Mouse (Mus musculus) 3134 (cell line): Measurements from ENCODE around the gene Cdc34.

ENCODE experiments used
- DNase-seq: peaks from one replicate; pipeline ENCODE4 v3.0.0-alpha.2; 2011; ENCODE audit warnings: low spot score; ENCODE audit not compliant: insufficient read length; ENCODE audit errors: extremely low read depth

Gene Cdc34

DNA sequence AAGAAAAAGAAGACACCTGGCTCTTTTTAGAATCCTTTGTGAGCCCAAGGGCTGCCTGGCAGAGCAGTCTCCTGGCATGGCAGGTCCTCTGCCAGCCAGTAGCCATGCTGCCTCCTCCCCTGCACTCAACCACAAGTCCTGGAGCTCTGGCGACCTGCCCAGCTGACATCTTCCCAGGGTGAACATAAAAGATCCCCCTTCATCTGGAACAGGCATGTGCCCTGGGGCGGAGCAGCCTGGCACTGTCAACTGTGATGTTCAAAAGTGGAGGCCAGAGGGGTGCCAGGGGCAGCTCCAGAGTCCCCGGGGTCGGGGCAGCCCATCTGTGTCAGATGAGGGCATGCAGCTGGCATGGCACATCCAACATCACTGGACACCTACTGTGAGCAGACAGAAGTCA, 33.0 kb downstream of the Cdc34 start:
- DNase-seq: no peak

GRCm38 (mm10) chr10:79716254-79716987, 34.4 kb downstream of the Cdc34 start, which contains the start of gene Hcn2:
Gene Hcn2 (plus strand): TSS chr10:79716634.
- DNase-seq: no peak

GRCm38 (mm10) chr10:79716988-79717355, 35.0 kb downstream of the Cdc34 start:
- DNase-seq: no peak

- DNase-seq: no peak
Measured at GRCm38 (mm10) chr10:79717640-79718357, 35.8 kb downstream of the Cdc34 start.

DNA sequence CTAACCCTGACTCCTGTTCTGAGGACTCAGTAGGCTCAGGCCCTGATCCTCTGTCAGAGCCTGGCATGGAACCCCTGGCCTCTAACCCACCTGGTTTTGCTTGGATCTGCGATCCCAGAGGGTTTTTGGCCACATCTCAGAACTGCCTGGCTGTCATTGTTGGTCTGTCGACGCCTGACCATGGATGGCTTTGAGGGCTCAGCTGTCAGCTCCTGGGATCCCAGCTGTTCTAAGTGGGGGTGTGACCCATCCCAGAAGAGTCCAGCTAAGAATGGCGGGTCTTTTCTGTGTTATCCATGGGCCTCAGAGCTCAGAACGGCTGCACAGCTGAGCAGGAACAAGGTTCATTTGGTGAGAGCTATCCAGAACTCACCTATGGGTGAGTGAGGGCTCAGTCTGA, 39.1 kb downstream of the Cdc34 start:
- DNase-seq: no peak

DNA sequence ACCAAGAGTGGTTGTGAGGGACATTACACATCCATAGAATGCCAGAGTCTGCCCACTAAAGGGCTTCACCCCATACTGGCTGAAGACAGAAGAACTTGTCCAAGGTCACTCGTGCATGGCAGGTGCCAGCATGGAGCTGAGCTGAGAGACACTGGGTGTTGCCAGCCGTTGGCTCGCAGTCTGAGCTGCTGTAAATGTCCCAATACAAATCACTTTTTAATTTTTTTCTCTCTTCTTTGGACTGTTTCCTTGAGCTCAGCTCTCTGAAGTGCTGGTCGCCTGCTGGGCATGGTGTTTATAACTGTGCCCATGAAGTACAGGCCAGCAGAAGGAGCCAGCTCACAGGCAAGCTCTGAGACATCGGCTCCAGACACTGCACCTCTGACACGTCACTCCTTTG, 41.1 kb downstream of the Cdc34 start:
- no peak for DNase-seq

DNA sequence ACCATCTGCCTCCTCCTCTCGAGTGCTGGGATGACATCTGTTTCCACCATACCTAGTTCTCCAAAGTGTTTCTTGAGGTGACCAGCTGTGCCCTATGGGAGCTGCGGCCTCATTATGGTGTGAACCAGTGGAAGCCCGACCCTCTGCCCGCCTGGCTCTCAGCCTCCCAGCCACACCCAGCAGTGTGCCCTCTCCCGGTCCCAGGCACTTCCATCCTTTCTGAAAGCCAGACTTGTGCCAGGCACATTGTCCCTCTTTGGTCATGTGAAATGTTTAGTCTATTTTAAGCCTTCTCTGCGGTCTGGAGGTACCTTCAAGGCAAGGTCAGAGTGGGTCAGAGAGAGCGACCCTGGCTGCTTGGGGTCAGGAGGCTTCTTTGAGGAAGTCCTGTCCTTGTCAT, 41.7 kb downstream of the Cdc34 start:
- DNase-seq: no peak

DNA sequence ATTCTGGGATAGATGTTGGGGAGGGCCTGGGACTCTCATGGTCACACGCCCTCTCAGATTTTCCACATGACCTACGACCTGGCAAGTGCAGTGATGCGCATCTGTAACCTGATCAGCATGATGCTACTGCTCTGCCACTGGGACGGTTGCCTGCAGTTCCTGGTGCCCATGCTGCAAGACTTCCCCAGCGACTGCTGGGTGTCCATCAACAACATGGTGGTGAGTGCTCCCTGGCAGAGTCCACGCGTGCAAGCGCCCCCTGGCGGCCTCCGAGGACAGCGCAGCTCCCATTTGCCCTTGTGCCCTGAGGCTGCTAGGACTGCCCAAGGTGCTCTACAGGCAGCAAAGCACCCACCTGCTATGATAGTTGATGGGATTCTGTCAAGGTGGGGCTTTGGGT, 44.1 kb downstream of the Cdc34 start:
- DNase-seq: peak; percentile 68

DNA sequence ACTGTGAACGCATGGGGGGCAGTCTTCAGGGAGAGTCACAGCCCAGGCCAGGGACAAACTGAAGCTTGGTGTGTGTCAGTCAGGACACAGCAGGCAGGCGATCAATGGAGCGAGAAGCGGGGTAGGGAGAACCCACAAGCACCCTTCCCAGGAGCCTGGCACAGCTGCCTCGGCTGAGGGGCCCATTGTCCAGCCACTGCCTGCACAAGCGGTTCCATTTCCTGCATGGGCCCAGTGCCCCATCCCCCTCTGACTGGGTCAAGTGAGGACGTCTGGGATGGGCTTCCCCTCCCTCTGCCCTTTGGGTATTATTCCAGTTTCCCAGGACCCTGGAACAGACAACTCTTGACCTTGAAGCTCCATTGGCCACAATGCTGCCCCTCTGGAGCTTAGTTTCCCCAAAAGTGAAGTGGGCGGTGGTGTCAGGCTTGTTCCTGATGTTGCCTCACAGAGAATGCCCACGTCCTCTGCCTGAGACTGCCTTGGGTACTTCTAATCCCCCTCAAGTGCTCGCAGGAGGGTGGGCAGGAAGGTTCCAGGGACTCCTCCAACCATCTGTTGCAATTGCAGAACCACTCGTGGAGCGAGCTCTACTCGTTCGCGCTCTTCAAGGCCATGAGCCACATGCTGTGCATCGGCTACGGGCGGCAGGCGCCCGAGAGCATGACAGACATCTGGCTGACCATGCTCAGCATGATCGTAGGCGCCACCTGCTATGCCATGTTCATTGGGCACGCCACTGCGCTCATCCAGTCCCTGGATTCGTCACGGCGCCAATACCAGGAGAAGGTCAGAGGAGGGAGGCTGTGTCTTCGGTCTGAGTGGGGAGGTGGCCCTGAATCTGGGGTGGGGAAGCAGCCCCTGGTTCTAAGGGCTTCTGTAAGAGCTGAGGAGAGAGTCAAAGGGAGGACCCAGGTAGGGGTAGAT, 46.6 kb downstream of the Cdc34 start:
- no peak for DNase-seq

DNA sequence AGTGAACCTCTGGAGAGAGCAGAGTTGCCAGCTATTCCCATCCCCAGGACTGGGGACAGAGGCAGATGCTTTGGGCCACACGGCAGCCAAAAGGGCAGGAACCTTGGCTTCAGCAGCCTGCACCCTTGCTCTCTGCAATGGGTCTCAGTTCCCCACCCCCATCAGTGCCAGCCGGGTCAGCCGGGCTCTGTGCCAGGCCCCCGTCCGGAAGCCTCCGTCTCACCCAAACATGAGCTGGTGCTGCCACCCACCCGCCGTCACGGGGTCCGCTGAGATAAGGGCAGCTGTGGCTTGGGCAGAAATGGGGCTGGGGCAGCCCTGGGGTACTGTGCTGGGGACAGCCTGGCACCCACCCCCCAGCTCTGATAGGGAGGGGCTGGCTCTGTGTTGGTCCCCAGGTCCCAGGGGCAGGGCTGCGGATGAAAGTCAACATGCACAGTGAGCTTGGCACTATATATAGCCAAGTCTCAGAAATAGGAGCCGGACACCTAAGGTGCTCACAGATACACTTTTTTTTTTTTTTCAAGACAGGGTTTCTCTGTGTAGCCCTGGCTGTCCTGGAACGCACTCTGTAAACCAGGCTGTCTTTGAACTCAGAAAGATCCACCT, 47.5 kb downstream of the Cdc34 start:
- no peak for DNase-seq

- no peak for DNase-seq
Measured at GRCm38 (mm10) chr10:79732500-79732899, 50.5 kb downstream of the Cdc34 start.

- no peak for DNase-seq
Measured at GRCm38 (mm10) chr10:79733847-79734246, 51.9 kb downstream of the Cdc34 start.

- no peak for DNase-seq
Measured at GRCm38 (mm10) chr10:79735361-79735760, 53.4 kb downstream of the Cdc34 start.

- no peak for DNase-seq
Measured at GRCm38 (mm10) chr10:79736706-79737105, 54.7 kb downstream of the Cdc34 start.
